Mouse (Mus musculus) hindbrain, embryonic 16.5 days (tissue): ENCODE measurements around the gene Fzd10. TPM values are rescaled to one million over a fixed set of nuclear protein-coding genes. Genes with fewer than 3 reads are reported as not detected.

Experiments
- ATAC-seq: fragments of 200-750 bp; cut with Nextera tagmentation; 2 replicates; pipeline ENCODE4 v1.8.0; 2017; ENCODE audit warnings: moderate TSS enrichment, moderate library complexity
- H3K27ac ChIP-seq: fragments of 300-500 bp; sonication (generic); 2 replicates; pipeline ENCODE4 v1.5.1; 2014; ENCODE audit warnings: low read depth, mild to moderate bottlenecking, control low read depth, low read length, moderate library complexity
- H3K27me3 ChIP-seq: fragments of 300-500 bp; sonication (generic); replicated peaks from 2 replicates; pipeline ENCODE4 v1.6.1; 2014; ENCODE audit warnings: low read length; ENCODE audit not compliant: control insufficient read depth, insufficient read depth
- H3K36me3 ChIP-seq: fragments of 300-500 bp; sonication (generic); 2 replicates; pipeline ENCODE4 v1.6.1; 2014; ENCODE audit warnings: mild to moderate bottlenecking, low read length, moderate library complexity, mixed read lengths; ENCODE audit not compliant: control insufficient read depth, insufficient read depth
- H3K4me1 ChIP-seq: fragments of 300-500 bp; sonication (generic); 2 replicates; pipeline ENCODE4 v1.6.1; 2014; ENCODE audit warnings: low read depth, low read length; ENCODE audit not compliant: control insufficient read depth, insufficient read depth
- H3K4me2 ChIP-seq: fragments of 300-500 bp; sonication (generic); 2 replicates; pipeline ENCODE4 v1.6.1; 2014; ENCODE audit warnings: mild to moderate bottlenecking, low read length, control low read depth, moderate library complexity
- H3K4me3 ChIP-seq: fragments of 300-500 bp; sonication (generic); 2 replicates; pipeline ENCODE4 v1.5.1; 2014; ENCODE audit warnings: mild to moderate bottlenecking, low read length, control low read depth, moderate library complexity
- H3K9ac ChIP-seq: fragments of 300-500 bp; sonication (generic); 2 replicates; pipeline ENCODE4 v1.6.1; 2014; ENCODE audit warnings: low read depth, mild to moderate bottlenecking, control low read depth, low read length, moderate library complexity
- H3K9me3 ChIP-seq: fragments of 300-500 bp; sonication (generic); 2 replicates; pipeline ENCODE4 v1.6.1; 2014; ENCODE audit warnings: mild to moderate bottlenecking, low read length, moderate library complexity; ENCODE audit not compliant: control insufficient read depth
- WGBS: fragments of 180-500 bp; shearing (Covaris S2); extraction: QIAGEN DNeasy Blood & Tissue Kit; methylation state at CpG from one replicate; pipeline ENCODE4 v1.1.7; 2014; 5-methylcytosine and 5-hydroxymethylcytosine counted together
- polyA plus RNA-seq: library from polyadenylated mRNA; unstranded; fragments of >200 nt; fragmentation: Nextera tagmentation; extraction: Ambion mirVana; gene quantifications from 2 replicates; pipeline ENCODE4 v1.2.1, GENCODE M21; 2015

The Fzd10 gene
- polyA plus RNA-seq, 1 experiment from 2014 or later: 2.9 TPM

GRCm38 (mm10) chr5:128575997-128576579, 24.6 kb upstream of the Fzd10 start:
- peaks cover 3% of the 10 kb centered on the region for H3K4me1 ChIP-seq
- peak; percentile 80 for ATAC-seq
- no peak overlapping the region for H3K4me2 ChIP-seq
- H3K4me3 ChIP-seq: no peak overlapping the region
- no peaks in the 10 kb centered on the region for H3K36me3 ChIP-seq
- H3K9me3 ChIP-seq: no peaks in the 10 kb centered on the region
- H3K9ac ChIP-seq: no peak overlapping the region
- 0 out of 2 replicates have a peak overlapping the region, but pooled peaks have one; percentile 32 for H3K27ac ChIP-seq
- no peaks in the 10 kb centered on the region for H3K27me3 ChIP-seq
- 53% methylated on average over 9 of the region's 9 CpGs for WGBS

- WGBS: 34% methylated on average over 9 of the region's 9 CpGs
- Histone ChIP-seq H3K4me2 (no peak overlapping the region), H3K4me1 (peaks cover 3% of the 10 kb centered on the region), H3K36me3 (no peaks in the 10 kb centered on the region), H3K27ac (no peak overlapping the region), H3K27me3 (no peaks in the 10 kb centered on the region), H3K9ac (no peak overlapping the region), H3K9me3 (no peaks in the 10 kb centered on the region), H3K4me3 (no peak overlapping the region)
- no peak for ATAC-seq
Measured at GRCm38 (mm10) chr5:128579047-128579650, 21.5 kb upstream of the Fzd10 start.

- ATAC-seq: no peak
- no peaks in the 10 kb centered on the region for H3K9me3 ChIP-seq
- H3K4me3 ChIP-seq: no peak overlapping the region
- H3K9ac ChIP-seq: no peak overlapping the region
- H3K4me1 ChIP-seq: peaks cover 3% of the 10 kb centered on the region
- 58% methylated on average over 4 of the region's 4 CpGs for WGBS
- no peaks in the 10 kb centered on the region for H3K36me3 ChIP-seq
- no peak overlapping the region for H3K27ac ChIP-seq
- H3K27me3 ChIP-seq: no peaks in the 10 kb centered on the region
- H3K4me2 ChIP-seq: no peak overlapping the region
Measured at GRCm38 (mm10) chr5:128580931-128581330, 19.7 kb upstream of the Fzd10 start.

- H3K27me3 ChIP-seq: no peaks in the 10 kb centered on the region
- no peak for ATAC-seq
- no peak overlapping the region for H3K9ac ChIP-seq
- WGBS: 13% methylated on average over 8 of the region's 8 CpGs
- H3K36me3 ChIP-seq: no peaks in the 10 kb centered on the region
- H3K4me2 ChIP-seq: no peak overlapping the region
- no peak overlapping the region for H3K4me3 ChIP-seq
- no peaks in the 10 kb centered on the region; the same call in 1 of the 2 replicates for H3K4me1 ChIP-seq
- no peaks in the 10 kb centered on the region for H3K9me3 ChIP-seq
- H3K27ac ChIP-seq: no peak overlapping the region
Measured at GRCm38 (mm10) chr5:128581516-128581921, 19.1 kb upstream of the Fzd10 start.

GRCm38 (mm10) chr5:128589231-128589630, 11.4 kb upstream of the Fzd10 start:
- Histone ChIP-seq H3K27me3 (no peaks in the 10 kb centered on the region), H3K4me3 (no peak overlapping the region), H3K27ac (no peak overlapping the region), H3K9ac (no peak overlapping the region), H3K4me1 (no peaks in the 10 kb centered on the region), H3K4me2 (no peak overlapping the region), H3K9me3 (no peaks in the 10 kb centered on the region; the same call in 1 of the 2 replicates), H3K36me3 (no peaks in the 10 kb centered on the region)
- WGBS: 89% methylated on average over 1 of the region's 1 CpGs
- ATAC-seq: no peak

- Histone ChIP-seq H3K27me3 (no peaks in the 10 kb centered on the region), H3K9me3 (no peaks in the 10 kb centered on the region; the same call in 1 of the 2 replicates), H3K9ac (no peak overlapping the region), H3K4me2 (no peak overlapping the region), H3K36me3 (no peaks in the 10 kb centered on the region), H3K4me3 (no peak overlapping the region), H3K4me1 (peaks cover 3% of the 10 kb centered on the region; the same call in 1 of the 2 replicates), H3K27ac (no peak overlapping the region)
- 76% methylated on average over 13 of the region's 13 CpGs for WGBS
- no peak for ATAC-seq
Measured at GRCm38 (mm10) chr5:128593446-128593845, 7.2 kb upstream of the Fzd10 start.

GRCm38 (mm10) chr5:128596813-128597212, 3.8 kb upstream of the Fzd10 start:
- Histone ChIP-seq H3K4me2 (peak overlapping the region; percentile 62), H3K4me1 (peaks cover 30% of the 10 kb centered on the region), H3K4me3 (peak overlapping the region; percentile 43), H3K9me3 (no peaks in the 10 kb centered on the region), H3K9ac (peak overlapping the region; percentile 47), H3K36me3 (no peaks in the 10 kb centered on the region), H3K27me3 (0 out of 2 replicates have a peak, but pooled peaks cover 2% of the 10 kb centered on the region), H3K27ac (peak overlapping the region; percentile 11)
- WGBS: under 1% methylated on average over 20 of the region's 20 CpGs
- ATAC-seq: peak; percentile 50

- peaks cover 34% of the 10 kb centered on the region for H3K4me1 ChIP-seq
- no peaks in the 10 kb centered on the region for H3K9me3 ChIP-seq
- WGBS: 20% methylated on average over 4 of the region's 4 CpGs
- H3K4me3 ChIP-seq: no peak overlapping the region; the same call in 1 of the 2 replicates
- H3K27me3 ChIP-seq: 0 out of 2 replicates have a peak, but pooled peaks cover 2% of the 10 kb centered on the region
- H3K27ac ChIP-seq: no peak overlapping the region; the same call in 1 of the 2 replicates
- no peak overlapping the region for H3K9ac ChIP-seq
- H3K4me2 ChIP-seq: peak overlapping the region; percentile 62
- ATAC-seq: no peak
- no peaks in the 10 kb centered on the region for H3K36me3 ChIP-seq
Measured at GRCm38 (mm10) chr5:128597381-128597780, 3.3 kb upstream of the Fzd10 start.

- Histone ChIP-seq H3K27ac (peak overlapping the region; percentile 79; the same call in 1 of the 2 replicates), H3K9me3 (no peaks in the 10 kb centered on the region), H3K4me2 (peak overlapping the region; percentile 93), H3K4me1 (peaks cover 34% of the 10 kb centered on the region), H3K36me3 (no peaks in the 10 kb centered on the region), H3K27me3 (peaks cover 4% of the 10 kb centered on the region; the same call in 1 of the 2 replicates), H3K9ac (0 out of 2 replicates have a peak overlapping the region, but pooled peaks have one; percentile 14), H3K4me3 (peak overlapping the region; percentile 59)
- no peak for ATAC-seq
- WGBS: 3% methylated on average over 10 of the region's 10 CpGs
Measured at GRCm38 (mm10) chr5:128598191-128598720, 2.4 kb upstream of the Fzd10 start.
